Mouse (Mus musculus) myocyte (in vitro differentiated cells): ENCODE measurements around the gene Cntfr.

Experiments
- E2F4 ChIP-seq: IDR thresholded peaks from one replicate; pipeline ENCODE4 v1.6.1; 2011; ENCODE audit warnings: mild to moderate bottlenecking, control low read depth, moderate library complexity; ENCODE audit not compliant: insufficient read depth
- POLR2A ChIP-seq: IDR thresholded peaks from one replicate; pipeline ENCODE4 v1.6.1; 2011; ENCODE audit warnings: low read depth, mild to moderate bottlenecking, control low read depth, moderate library complexity; ENCODE audit not compliant: insufficient read length
- POLR2AphosphoS2 ChIP-seq: IDR thresholded peaks from one replicate; pipeline ENCODE4 v1.6.1; 2011; ENCODE audit warnings: low read depth, control low read depth; ENCODE audit not compliant: insufficient read length
- REST ChIP-seq: IDR thresholded peaks from one replicate; pipeline ENCODE4 v1.6.1; 2011; ENCODE audit warnings: mild to moderate bottlenecking, control low read depth, moderate library complexity; ENCODE audit not compliant: insufficient read depth, insufficient read length
- TCF12 ChIP-seq: IDR thresholded peaks from one replicate; pipeline ENCODE4 v1.6.1; 2011; ENCODE audit warnings: mild to moderate bottlenecking, control low read depth; ENCODE audit not compliant: poor library complexity, insufficient read depth, severe bottlenecking
- TCF3 ChIP-seq: IDR thresholded peaks from one replicate; pipeline ENCODE4 v1.6.1; 2011; ENCODE audit warnings: low read depth, control low read depth; ENCODE audit not compliant: insufficient read length

DNA sequence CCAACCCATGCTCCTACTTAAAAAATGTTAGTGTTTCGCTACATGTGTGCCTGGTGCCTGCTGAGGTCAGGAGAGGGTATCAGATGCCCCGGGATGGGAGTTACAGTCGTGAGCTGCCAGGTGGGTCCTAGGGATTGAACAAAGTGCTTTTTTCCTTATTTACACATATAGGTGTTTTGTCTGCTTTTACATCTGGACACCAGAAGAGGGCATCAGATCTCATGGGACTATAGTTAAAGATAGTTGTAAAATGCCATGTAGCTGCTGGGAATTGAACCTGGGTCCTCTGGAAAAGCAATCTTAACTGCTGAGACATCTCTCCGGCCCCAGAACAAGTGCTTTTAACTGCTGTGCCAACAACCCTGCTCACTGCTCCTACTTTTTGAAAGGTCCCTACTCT is 13.3 kb upstream of the Cntfr start:
- TF ChIP-seq POLR2AphosphoS2 (no peak), REST (no peak), TCF12 (no peak), POLR2A (no peak), E2F4 (no peak), TCF3 (no peak)
